Mouse (Mus musculus) T-helper 2 cell (primary cell): ENCODE data around the gene Olfr624.
"Not testable (repeated sequence)": the region's sequence is repeated elsewhere in the genome, so short reads cannot be mapped to it uniquely, and the experiment has no call there.

Experiments used
- in situ Hi-C: fragments of 300-600 bp; cut with MboI, MseI; formaldehyde crosslinking; loops from one replicate; pipeline ENCODE4 v1.15.1; 2025; ENCODE audit warnings: high pct_unique_total_duplicates

Olfr624 gene

GRCm38 (mm10) chr7:103671091-103671490 lies at the start of gene Olfr624:
Olfr624 (minus strand) TSS chr7:103671191.
- in situ Hi-C loops = no loop called here

- in situ Hi-C loops = not testable (repeated sequence)
These were observed 45.4 kb upstream of the Olfr624 start for GRCm38 (mm10) chr7:103716398-103716797.

- in situ Hi-C loops = no loop called here
These were observed 43.4 kb upstream of the Olfr624 start, which contains the start of gene Olfr243 for GRCm38 (mm10) chr7:103714371-103714770. Olfr243 (plus strand) TSS chr7:103714671.

- in situ Hi-C loops = no loop called here
These were observed 41.0 kb upstream of the Olfr624 start for GRCm38 (mm10) chr7:103712024-103712423.

GRCm38 (mm10) chr7:103699469-103699868 lies 28.5 kb upstream of the Olfr624 start:
- in situ Hi-C loops = no loop called here

- in situ Hi-C loops = no loop called here
These were observed 11.4 kb upstream of the Olfr624 start, which contains the start of gene Olfr625-ps1 for GRCm38 (mm10) chr7:103682420-103682819. Olfr625-ps1 (plus strand) TSS chr7:103682720.

- in situ Hi-C loops = no loop called here
These were observed 7.4 kb downstream of the Olfr624 start, which contains the start of gene Olfr623 for GRCm38 (mm10) chr7:103663598-103663997. Olfr623 (minus strand) TSS chr7:103663698.

GRCm38 (mm10) chr7:103644070-103644469 lies 26.9 kb downstream of the Olfr624 start:
- in situ Hi-C loops = no loop called here

- in situ Hi-C loops = no loop called here
These were observed 28.4 kb downstream of the Olfr624 start, which contains the start of gene Olfr622 for GRCm38 (mm10) chr7:103642602-103643001. Olfr622 (minus strand) TSS chr7:103642702.

GRCm38 (mm10) chr7:103636795-103637194 lies 34.2 kb downstream of the Olfr624 start:
- in situ Hi-C loops = no loop called here
